Mouse (Mus musculus): ENCODE results near the gene Wdr91. TPM values are rescaled to one million over a fixed set of nuclear protein-coding genes. Genes with fewer than 3 reads are reported as not detected.

Wdr91 gene
- polyA plus RNA-seq, 1 experiment from 2014 or later: 10.3 TPM

GRCm38 (mm10) chr6:34913341-34914040 lies 2.8 kb upstream of the Wdr91 start:
- no peaks in the 10 kb centered on the region for H3K36me3 ChIP-seq (ENCODE audit: control insufficient read depth, insufficient read depth, low read length)
- no peaks in the 10 kb centered on the region for H3K9me3 ChIP-seq (ENCODE audit: control insufficient read depth, low read length)
- H3K4me2 ChIP-seq (ENCODE audit: low read depth, severe bottlenecking): no peak overlapping the region
- no peak overlapping the region for H3K4me3 ChIP-seq (ENCODE audit: low read depth, low read length)
- no peak overlapping the region for H3K9ac ChIP-seq (ENCODE audit: low read length)
- no peak for ATAC-seq (ENCODE audit: insufficient number of reproducible peaks, low FRiP score, low TSS enrichment, low read depth)
- no peaks in the 10 kb centered on the region for H3K27me3 ChIP-seq (ENCODE audit: control insufficient read depth, insufficient read depth, low read length)
- peaks cover 10% of the 10 kb centered on the region; the same call in 1 of the 2 replicates for H3K4me1 ChIP-seq (ENCODE audit: control insufficient read depth, insufficient read depth, low read length)
- H3K27ac ChIP-seq (replicated peaks; ENCODE audit: low read depth, low read length): no peak overlapping the region
- DNase-seq (ENCODE audit: low spot score): no peak
- WGBS: 83% methylated on average over 13 of the region's 13 CpGs

- no peaks in the 10 kb centered on the region for H3K9me3 ChIP-seq (ENCODE audit: control insufficient read depth, low read length)
- peaks cover 6% of the 10 kb centered on the region; the same call in 1 of the 2 replicates for H3K4me1 ChIP-seq (ENCODE audit: control insufficient read depth, insufficient read depth, low read length)
- no peaks in the 10 kb centered on the region; the same call in 1 of the 2 replicates for H3K36me3 ChIP-seq (ENCODE audit: control insufficient read depth, insufficient read depth, low read length)
- ATAC-seq (ENCODE audit: insufficient number of reproducible peaks, low FRiP score, low TSS enrichment, low read depth) (no peak), DNase-seq (ENCODE audit: low spot score) (no peak)
- no peaks in the 10 kb centered on the region for H3K27me3 ChIP-seq (ENCODE audit: control insufficient read depth, insufficient read depth, low read length)
- peak overlapping the region; percentile 64 for H3K4me2 ChIP-seq (ENCODE audit: low read depth, severe bottlenecking)
- peak overlapping the region; percentile 69 for H3K9ac ChIP-seq (ENCODE audit: low read length)
- no peak overlapping the region for H3K27ac ChIP-seq (replicated peaks; ENCODE audit: low read depth, low read length)
- peak overlapping the region; percentile 66 for H3K4me3 ChIP-seq (ENCODE audit: low read depth, low read length)
- WGBS: 51% methylated on average over 8 of the region's 8 CpGs
Observed at GRCm38 (mm10) chr6:34909631-34910345, 888 bp downstream of the Wdr91 start.

- H3K4me1 ChIP-seq (ENCODE audit: control insufficient read depth, insufficient read depth, low read length): peaks cover 6% of the 10 kb centered on the region; the same call in 1 of the 2 replicates
- ATAC-seq (ENCODE audit: insufficient number of reproducible peaks, low FRiP score, low TSS enrichment, low read depth) (no peak), DNase-seq (ENCODE audit: low spot score) (no peak)
- no peaks in the 10 kb centered on the region; the same call in 1 of the 2 replicates for H3K36me3 ChIP-seq (ENCODE audit: control insufficient read depth, insufficient read depth, low read length)
- H3K4me2 ChIP-seq (ENCODE audit: low read depth, severe bottlenecking): no peak overlapping the region
- WGBS: 90% methylated on average over 18 of the region's 18 CpGs
- no peak overlapping the region for H3K27ac ChIP-seq (replicated peaks; ENCODE audit: low read depth, low read length)
- no peaks in the 10 kb centered on the region for H3K9me3 ChIP-seq (ENCODE audit: control insufficient read depth, low read length)
- no peak overlapping the region for H3K9ac ChIP-seq (ENCODE audit: low read length)
- H3K27me3 ChIP-seq (ENCODE audit: control insufficient read depth, insufficient read depth, low read length): no peaks in the 10 kb centered on the region
- no peak overlapping the region for H3K4me3 ChIP-seq (ENCODE audit: low read depth, low read length)
Observed at GRCm38 (mm10) chr6:34907696-34908260, 2.9 kb downstream of the Wdr91 start.

GRCm38 (mm10) chr6:34907121-34907614 lies 3.5 kb downstream of the Wdr91 start:
- Histone ChIP-seq H3K9ac (ENCODE audit: low read length) (no peak overlapping the region), H3K27ac (replicated peaks; ENCODE audit: low read depth, low read length) (no peak overlapping the region), H3K36me3 (ENCODE audit: control insufficient read depth, insufficient read depth, low read length) (no peaks in the 10 kb centered on the region; the same call in 1 of the 2 replicates), H3K9me3 (ENCODE audit: control insufficient read depth, low read length) (no peaks in the 10 kb centered on the region), H3K27me3 (ENCODE audit: control insufficient read depth, insufficient read depth, low read length) (no peaks in the 10 kb centered on the region), H3K4me3 (ENCODE audit: low read depth, low read length) (no peak overlapping the region), H3K4me1 (ENCODE audit: control insufficient read depth, insufficient read depth, low read length) (peaks cover 6% of the 10 kb centered on the region; the same call in 1 of the 2 replicates), H3K4me2 (ENCODE audit: low read depth, severe bottlenecking) (no peak overlapping the region)
- WGBS: 43% methylated on average over 2 of the region's 2 CpGs
- DNase-seq (ENCODE audit: low spot score) (no peak), ATAC-seq (ENCODE audit: insufficient number of reproducible peaks, low FRiP score, low TSS enrichment, low read depth) (no peak)

GRCm38 (mm10) chr6:34906661-34907060 lies 4.0 kb downstream of the Wdr91 start:
- Histone ChIP-seq H3K9me3 (ENCODE audit: control insufficient read depth, low read length) (no peaks in the 10 kb centered on the region), H3K9ac (ENCODE audit: low read length) (no peak overlapping the region), H3K36me3 (ENCODE audit: control insufficient read depth, insufficient read depth, low read length) (no peaks in the 10 kb centered on the region; the same call in none of the 2 replicates), H3K4me3 (ENCODE audit: low read depth, low read length) (no peak overlapping the region), H3K27me3 (ENCODE audit: control insufficient read depth, insufficient read depth, low read length) (no peaks in the 10 kb centered on the region), H3K27ac (replicated peaks; ENCODE audit: low read depth, low read length) (no peak overlapping the region), H3K4me1 (ENCODE audit: control insufficient read depth, insufficient read depth, low read length) (peaks cover 6% of the 10 kb centered on the region; the same call in 1 of the 2 replicates), H3K4me2 (ENCODE audit: low read depth, severe bottlenecking) (no peak overlapping the region)
- WGBS: 93% methylated on average over 4 of the region's 4 CpGs
- no peak for DNase-seq (ENCODE audit: low spot score)
- ATAC-seq (ENCODE audit: insufficient number of reproducible peaks, low FRiP score, low TSS enrichment, low read depth): no peak

GRCm38 (mm10) chr6:34906125-34906524 lies 4.6 kb downstream of the Wdr91 start:
- no peaks in the 10 kb centered on the region for H3K27me3 ChIP-seq (ENCODE audit: control insufficient read depth, insufficient read depth, low read length)
- no peaks in the 10 kb centered on the region; the same call in none of the 2 replicates for H3K36me3 ChIP-seq (ENCODE audit: control insufficient read depth, insufficient read depth, low read length)
- H3K9ac ChIP-seq (ENCODE audit: low read length): no peak overlapping the region
- ATAC-seq (ENCODE audit: insufficient number of reproducible peaks, low FRiP score, low TSS enrichment, low read depth) (no peak), DNase-seq (ENCODE audit: low spot score) (no peak)
- H3K9me3 ChIP-seq (ENCODE audit: control insufficient read depth, low read length): no peaks in the 10 kb centered on the region
- no peak overlapping the region for H3K27ac ChIP-seq (replicated peaks; ENCODE audit: low read depth, low read length)
- WGBS: 85% methylated on average over 2 of the region's 2 CpGs
- peaks cover 6% of the 10 kb centered on the region; the same call in 1 of the 2 replicates for H3K4me1 ChIP-seq (ENCODE audit: control insufficient read depth, insufficient read depth, low read length)
- no peak overlapping the region for H3K4me2 ChIP-seq (ENCODE audit: low read depth, severe bottlenecking)
- H3K4me3 ChIP-seq (ENCODE audit: low read depth, low read length): no peak overlapping the region

GRCm38 (mm10) chr6:34904361-34904760 lies 6.3 kb downstream of the Wdr91 start:
- no peaks in the 10 kb centered on the region; the same call in none of the 2 replicates for H3K36me3 ChIP-seq (ENCODE audit: control insufficient read depth, insufficient read depth, low read length)
- H3K4me3 ChIP-seq (ENCODE audit: low read depth, low read length): no peak overlapping the region
- no peaks in the 10 kb centered on the region for H3K4me1 ChIP-seq (ENCODE audit: control insufficient read depth, insufficient read depth, low read length)
- H3K9me3 ChIP-seq (ENCODE audit: control insufficient read depth, low read length): no peaks in the 10 kb centered on the region
- H3K4me2 ChIP-seq (ENCODE audit: low read depth, severe bottlenecking): no peak overlapping the region
- no peaks in the 10 kb centered on the region for H3K27me3 ChIP-seq (ENCODE audit: control insufficient read depth, insufficient read depth, low read length)
- ATAC-seq (ENCODE audit: insufficient number of reproducible peaks, low FRiP score, low TSS enrichment, low read depth): no peak
- no peak overlapping the region for H3K9ac ChIP-seq (ENCODE audit: low read length)
- no peak overlapping the region for H3K27ac ChIP-seq (replicated peaks; ENCODE audit: low read depth, low read length)
- DNase-seq (ENCODE audit: low spot score): no peak
- 86% methylated on average over 6 of the region's 6 CpGs for WGBS

- H3K9ac ChIP-seq (ENCODE audit: low read length): no peak overlapping the region
- ATAC-seq (ENCODE audit: insufficient number of reproducible peaks, low FRiP score, low TSS enrichment, low read depth) (no peak), DNase-seq (ENCODE audit: low spot score) (no peak)
- no peak overlapping the region for H3K4me2 ChIP-seq (ENCODE audit: low read depth, severe bottlenecking)
- H3K27ac ChIP-seq (replicated peaks; ENCODE audit: low read depth, low read length): no peak overlapping the region
- 84% methylated on average over 10 of the region's 10 CpGs for WGBS
- no peak overlapping the region for H3K4me3 ChIP-seq (ENCODE audit: low read depth, low read length)
- no peaks in the 10 kb centered on the region for H3K9me3 ChIP-seq (ENCODE audit: control insufficient read depth, low read length)
- no peaks in the 10 kb centered on the region for H3K4me1 ChIP-seq (ENCODE audit: control insufficient read depth, insufficient read depth, low read length)
- no peaks in the 10 kb centered on the region for H3K27me3 ChIP-seq (ENCODE audit: control insufficient read depth, insufficient read depth, low read length)
- peaks cover 2% of the 10 kb centered on the region for H3K36me3 ChIP-seq (ENCODE audit: control insufficient read depth, insufficient read depth, low read length)
Observed at GRCm38 (mm10) chr6:34903851-34904250, 6.8 kb downstream of the Wdr91 start.
